15 mouse cellular contexts compared by ENCODE assay signal in the genomic region with DNA sequence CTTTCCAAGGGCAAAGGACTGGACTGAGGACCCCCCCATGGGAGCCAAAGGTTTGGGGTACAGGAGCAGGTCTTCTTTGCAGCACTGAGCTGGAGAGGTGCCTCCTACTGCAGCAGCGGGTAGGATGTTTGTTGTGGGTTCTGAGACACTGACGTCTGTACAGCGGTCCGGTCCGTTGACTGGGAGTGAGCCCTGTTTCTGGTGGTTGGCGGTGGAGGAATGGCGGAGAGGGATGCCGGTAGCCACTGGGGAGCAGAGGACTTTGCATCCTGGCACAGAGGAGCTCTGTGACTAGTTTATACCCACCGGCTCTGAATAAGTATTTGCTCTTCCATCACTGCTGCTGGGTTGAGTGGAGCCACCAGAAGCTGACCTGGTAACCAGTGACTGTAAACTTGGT.
DNase-seq lines count a peak whose midpoint lies in the region; ATAC-seq and TF ChIP-seq lines count a peak whose summit lies in the region.
"Had no signal": no experiment of that assay in that cellular context is flagged by ENCODE, and none has a peak within 500 bp of the region (broad histone marks: within the 10 kb centered on the region; RNA-seq: fewer than 3 reads in every experiment).

No protein-coding gene starts in this region.

- H3K9ac ChIP-seq in intestine, postnatal 0 days (ENCODE audit: low read depth, low read length), result no peak overlapping the region
- H3K9ac ChIP-seq: forebrain, embryonic 13.5 days; hindbrain, embryonic 14.5 days; limb, embryonic 13.5 days; midbrain, embryonic 15.5 days had no signal

- no peak for TF ChIP-seq POLR2A in small intestine, adult 2 months (IDR thresholded peaks at IDR 0.05; ENCODE audit: low read depth, low read length)

- 78% methylated on average over 9 of the region's 9 CpGs for WGBS in intestine, postnatal 0 days
- 60% methylated on average over 9 of the region's 9 CpGs for WGBS in small intestine, adult 2 months

- H3K27ac ChIP-seq in intestine, postnatal 0 days (ENCODE audit: low read depth, low read length), result peak overlapping the region; percentile 57; the same call in 1 of the 2 replicates
- 0 out of 2 replicates have a peak overlapping the region, but pooled peaks have one; percentile 13 for H3K27ac ChIP-seq in small intestine, adult 2 months (ENCODE audit: insufficient read depth, low read depth, low read length)
- H3K27ac ChIP-seq: hindbrain, embryonic 14.5 days; limb, embryonic 13.5 days; midbrain, embryonic 15.5 days had no signal

- DNase-seq in layer of hippocampus, adult 18-20 months (ENCODE audit: low spot score in 2 of 2), result no peak
- no peak for DNase-seq in left cerebral cortex, postnatal 4 days
- DNase-seq: adrenal gland, adult 8-10 months; cerebellum, adult 9-10 months; heart, adult 18-20 months; thymus, postnatal 25 days had no signal

- H3K4me1 ChIP-seq in megakaryocyte, embryonic 14.5 days, result peaks cover 98% of the 10 kb centered on the region
- H3K4me1 ChIP-seq in intestine, postnatal 0 days (replicated peaks; ENCODE audit: control insufficient read depth, insufficient read depth, low read length), result peaks cover 28% of the 10 kb centered on the region
- peaks cover 56% of the 10 kb centered on the region for H3K4me1 ChIP-seq in small intestine, adult 2 months (ENCODE audit: control insufficient read depth, insufficient read depth, insufficient read length, low read length)

- no peak for ATAC-seq in megakaryocyte, adult 5-6 weeks (ENCODE audit: poor library complexity, severe bottlenecking)
- peak; percentile 20 for ATAC-seq in activated CD4-positive, CD25-positive, alpha-beta regulatory T cell, adult 4 months
- ATAC-seq in intestine, postnatal 0 days, result no peak
- ATAC-seq: forebrain, embryonic 13.5 days; midbrain, embryonic 15.5 days had no signal

- no peak for TF ChIP-seq CTCF in intestine, postnatal 0 days (IDR thresholded peaks at IDR 0.05; ENCODE audit: low read depth)
- TF ChIP-seq CTCF in small intestine, adult 2 months (IDR thresholded peaks at IDR 0.05; ENCODE audit: extremely low read depth, insufficient read length, insufficient replicate concordance, low read depth, low read length), result no peak

- H3K27me3 ChIP-seq in megakaryocyte, embryonic 14.5 days (replicated peaks), result no peaks in the 10 kb centered on the region
- H3K27me3 ChIP-seq in intestine, postnatal 0 days (replicated peaks; ENCODE audit: control insufficient read depth, insufficient read depth, low read length), result no peaks in the 10 kb centered on the region
- H3K27me3 ChIP-seq in small intestine, adult 2 months (ENCODE audit: control insufficient read depth, insufficient read depth, low read length), result no peaks in the 10 kb centered on the region
- H3K27me3 ChIP-seq: forebrain, embryonic 13.5 days; limb, embryonic 13.5 days; midbrain, embryonic 15.5 days had no signal

- peaks cover 73% of the 10 kb centered on the region for H3K36me3 ChIP-seq in megakaryocyte, embryonic 14.5 days (replicated peaks; ENCODE audit: low read length)
- no peaks in the 10 kb centered on the region; the same call in 1 of the 2 replicates for H3K36me3 ChIP-seq in intestine, postnatal 0 days (ENCODE audit: control insufficient read depth, insufficient read depth)
- H3K36me3 ChIP-seq in small intestine, adult 2 months (ENCODE audit: control insufficient read depth, insufficient read depth, low read length), result peaks cover 2% of the 10 kb centered on the region; the same call in 1 of the 2 replicates
- H3K36me3 ChIP-seq: midbrain, embryonic 15.5 days had no signal

- peak overlapping the region; percentile 12 for H3K4me3 ChIP-seq in megakaryocyte, embryonic 14.5 days (replicated peaks)
- H3K4me3 ChIP-seq in intestine, postnatal 0 days (ENCODE audit: low read depth, low read length), result no peak overlapping the region
- no peak overlapping the region for H3K4me3 ChIP-seq in small intestine, adult 2 months (ENCODE audit: low read depth, low read length)
- H3K4me3 ChIP-seq: forebrain, embryonic 13.5 days; limb, embryonic 13.5 days; midbrain, embryonic 15.5 days had no signal

- no peak overlapping the region for H3K4me2 ChIP-seq in intestine, postnatal 0 days (replicated peaks; ENCODE audit: low read depth)
- H3K4me2 ChIP-seq: forebrain, embryonic 13.5 days; hindbrain, embryonic 14.5 days; midbrain, embryonic 15.5 days had no signal

- H3K9me3 ChIP-seq in megakaryocyte, embryonic 14.5 days, result no peaks in the 10 kb centered on the region
- H3K9me3 ChIP-seq in intestine, postnatal 0 days (ENCODE audit: control insufficient read depth), result no peaks in the 10 kb centered on the region
- H3K9me3 ChIP-seq: forebrain, embryonic 13.5 days; limb, embryonic 13.5 days; midbrain, embryonic 15.5 days had no signal

- intact Hi-C loops in left cerebral cortex, postnatal 4 days (cut with DNase I), result no loop called here
